ENCODE assay signal across 8 mouse cellular contexts in the genomic region with DNA sequence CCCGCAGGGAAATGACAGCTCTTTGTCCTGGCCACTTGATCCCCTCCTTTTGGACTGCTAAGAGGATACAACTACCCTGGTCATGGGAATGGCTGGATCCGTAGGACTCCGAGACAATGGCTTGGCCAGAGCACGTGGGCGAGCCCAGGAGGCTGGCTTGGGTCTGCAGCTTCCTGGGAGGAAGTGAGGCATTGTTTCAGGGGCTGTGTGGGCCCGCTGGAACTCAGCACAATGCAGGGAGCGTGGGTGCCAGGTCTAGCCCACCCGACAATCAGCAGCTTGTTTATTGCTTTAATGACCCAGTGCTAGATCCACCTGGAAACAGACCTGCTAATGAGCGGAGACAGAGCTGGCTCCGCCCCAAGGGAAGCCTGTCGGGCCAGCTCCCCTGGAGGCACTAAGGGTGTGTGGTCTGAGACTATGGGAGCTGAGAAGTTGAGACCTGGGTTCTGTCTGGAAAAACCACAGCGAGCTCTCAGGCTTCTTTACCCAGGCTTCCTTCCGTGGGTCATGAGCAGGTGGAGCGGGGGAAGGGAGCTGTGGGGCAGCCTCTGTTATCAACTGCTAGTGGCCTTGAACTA. TPM values are rescaled to one million over a fixed set of nuclear protein-coding genes. Genes with fewer than 3 reads are reported as not detected.
DNase-seq lines count a peak whose midpoint lies in the region; ATAC-seq lines count a peak whose summit lies in the region.

No protein-coding gene starts in this region.

- ATAC-seq in midbrain, embryonic 14.5 days (ENCODE audit: low FRiP score, low TSS enrichment), result no peak

- H3K9ac ChIP-seq in midbrain, embryonic 14.5 days (replicated peaks; ENCODE audit: low read length), result no peak overlapping the region

- H3K9me3 ChIP-seq in heart, embryonic 10.5 days, result 0 out of 2 replicates have a peak, but pooled peaks cover under 1% of the 10 kb centered on the region
- peaks cover under 1% of the 10 kb centered on the region; the same call in 1 of the 2 replicates for H3K9me3 ChIP-seq in midbrain, embryonic 14.5 days (ENCODE audit: control insufficient read depth, low read length)

- peak; percentile 36 for DNase-seq in adrenal gland, postnatal 10 days
- no peak for DNase-seq in adrenal gland, adult 8-10 months
- peak; percentile 73 for DNase-seq in ZHBTc4 (ENCODE audit: low read depth, low spot score)
- DNase-seq in heart, embryonic 10.5 days (ENCODE audit: low spot score), result no peak
- peak; percentile 75 for DNase-seq in kidney, postnatal 14 days
- DNase-seq in midbrain, embryonic 14.5 days, result peak; percentile 41
- no peak for DNase-seq in layer of hippocampus, postnatal 36 days
- DNase-seq in right cerebral cortex, postnatal 10 days (ENCODE audit: low spot score in 2 of 2), result no peak

- peaks cover 34% of the 10 kb centered on the region for H3K4me1 ChIP-seq in heart, embryonic 10.5 days
- H3K4me1 ChIP-seq in midbrain, embryonic 14.5 days (ENCODE audit: control insufficient read depth, insufficient read depth, low read length), result peaks cover 7% of the 10 kb centered on the region; the same call in 1 of the 2 replicates

- H3K27me3 ChIP-seq in heart, embryonic 10.5 days (ENCODE audit: insufficient read depth, poor library complexity, severe bottlenecking), result 0 out of 2 replicates have a peak, but pooled peaks cover 4% of the 10 kb centered on the region
- H3K27me3 ChIP-seq in midbrain, embryonic 14.5 days (ENCODE audit: control insufficient read depth, insufficient read depth, low read length), result no peaks in the 10 kb centered on the region

- H3K27ac ChIP-seq in heart, embryonic 10.5 days, result peak overlapping the region; percentile 78
- no peak overlapping the region for H3K27ac ChIP-seq in midbrain, embryonic 14.5 days (replicated peaks; ENCODE audit: low read depth, low read length)

- no peak overlapping the region for H3K4me2 ChIP-seq in midbrain, embryonic 14.5 days (ENCODE audit: low read length)

- WGBS in heart, embryonic 10.5 days, result 19% methylated on average over 14 of the region's 14 CpGs
- WGBS in midbrain, embryonic 14.5 days, result 37% methylated on average over 14 of the region's 14 CpGs

- no peaks in the 10 kb centered on the region for H3K36me3 ChIP-seq in heart, embryonic 10.5 days
- H3K36me3 ChIP-seq in midbrain, embryonic 14.5 days (ENCODE audit: control insufficient read depth, insufficient read depth, low read length), result no peaks in the 10 kb centered on the region

- peak overlapping the region; percentile 33; the same call in 1 of the 2 replicates for H3K4me3 ChIP-seq in heart, embryonic 10.5 days
- H3K4me3 ChIP-seq in midbrain, embryonic 14.5 days (replicated peaks; ENCODE audit: low read depth, low read length), result no peak overlapping the region

RNA-seq across cellular contexts. Expression of gene Sox13, which starts 24.3 kb away (rescaled TPM):
- 10 to 100 TPM; 18.5 to 23.2 TPM for total RNA-seq in adrenal gland, postnatal 10 days (2021)
- total RNA-seq in adrenal gland, adult 8-10 months (2022), result 10 to 100 TPM; 14.7 to 25.2 (median 18.0) TPM
- 4.2 and 8.5 TPM in 2 replicates for polyA plus RNA-seq in heart, embryonic 10.5 days (2016; fragmentation: Nextera tagmentation; extraction: Ambion mirVana)
- polyA plus RNA-seq in midbrain, embryonic 14.5 days (2014; fragmentation: Nextera tagmentation; extraction: Ambion mirVana), result 5.9 and 9.7 TPM in 2 replicates
- 1 to 10 TPM; 7.2 TPM for total RNA-seq in layer of hippocampus, postnatal 36 days (2021)

Comparison
In these comparisons a context has a peak if more than half of its experiments do, and no peak if none do; other contexts are left out.
1. DNase-seq: peak in adrenal gland, postnatal 10 days (single experiment), ZHBTc4 (single experiment), kidney, postnatal 14 days (single experiment) and midbrain, embryonic 14.5 days (single experiment); none in adrenal gland, adult 8-10 months (single experiment), heart, embryonic 10.5 days (single experiment), layer of hippocampus, postnatal 36 days (0 of 2) and right cerebral cortex, postnatal 10 days (0 of 2).